In the genomic region with DNA sequence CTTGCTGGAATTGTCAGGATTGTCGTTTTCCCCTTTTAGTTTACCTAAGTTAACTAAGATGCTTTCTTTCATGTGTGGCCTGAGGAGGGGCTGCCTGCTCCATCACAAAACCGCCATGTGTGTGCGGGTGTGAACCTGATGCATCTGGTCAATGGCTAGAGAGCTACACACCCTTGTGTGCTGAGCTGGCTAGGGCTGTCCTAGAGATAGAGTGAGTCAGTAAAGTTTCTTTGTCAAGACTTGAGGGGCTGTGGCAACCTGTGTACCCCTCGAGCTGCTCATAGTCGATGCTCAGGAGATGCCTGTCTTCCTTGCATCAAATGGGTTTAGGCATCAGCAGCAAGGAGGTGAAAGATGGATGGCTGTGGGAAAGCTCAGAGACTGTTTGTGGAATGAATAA, we compare ENCODE assay signal across 15 mouse cellular contexts.
DNase-seq lines count a peak whose midpoint lies in the region; ATAC-seq and TF ChIP-seq lines count a peak whose summit lies in the region.
"Had no signal": no experiment of that assay in that cellular context is flagged by ENCODE, and none has a peak within 500 bp of the region (broad histone marks: within the 10 kb centered on the region; RNA-seq: fewer than 3 reads in every experiment).

No protein-coding gene starts in this region.

- no peak overlapping the region for H3K4me3 ChIP-seq in forebrain, embryonic 12.5 days (replicated peaks)
- no peak overlapping the region for H3K4me3 ChIP-seq in forebrain, postnatal 0 days (ENCODE audit: low read depth, low read length)
- no peak overlapping the region for H3K4me3 ChIP-seq in midbrain, embryonic 10.5 days
- H3K4me3 ChIP-seq in midbrain, embryonic 16.5 days (ENCODE audit: low read depth, low read length), result no peak overlapping the region
- H3K4me3 ChIP-seq in embryonic facial prominence, embryonic 10.5 days, result no peak overlapping the region
- H3K4me3 ChIP-seq in midbrain, embryonic 15.5 days, result no peak overlapping the region
- H3K4me3 ChIP-seq: megakaryocyte, embryonic 14.5 days had no signal

- no peak for ATAC-seq in forebrain, embryonic 12.5 days (ENCODE audit: low FRiP score)
- ATAC-seq in forebrain, postnatal 0 days, result no peak
- no peak for ATAC-seq in midbrain, embryonic 16.5 days
- ATAC-seq in midbrain, embryonic 15.5 days (replicated peaks), result no peak
- ATAC-seq in cerebellum, adult (ENCODE audit: insufficient number of reproducible peaks, low FRiP score, low TSS enrichment), result no peak
- ATAC-seq: lung, postnatal 0 days had no signal

- no peak for DNase-seq in forebrain, postnatal 0 days
- no peak for DNase-seq in midbrain, embryonic 10.5 days (ENCODE audit: low spot score)
- DNase-seq in embryonic facial prominence, embryonic 10.5 days (ENCODE audit: low spot score), result no peak
- DNase-seq in c-Kit-positive CD71-positive TER-119-positive erythroid progenitor cells, embryonic 14.5 days (ENCODE audit: low spot score), result no peak
- DNase-seq: adrenal gland, adult 2 months; cerebellum, postnatal 14 days; gastrocnemius, postnatal 36 days; liver; retina, postnatal 1 day had no signal

- WGBS in forebrain, embryonic 12.5 days, result 86% methylated on average over 5 of the region's 5 CpGs
- WGBS in forebrain, postnatal 0 days, result 86% methylated on average over 5 of the region's 5 CpGs
- 92% methylated on average over 5 of the region's 5 CpGs for WGBS in midbrain, embryonic 10.5 days
- 89% methylated on average over 5 of the region's 5 CpGs for WGBS in midbrain, embryonic 16.5 days
- 90% methylated on average over 5 of the region's 5 CpGs for WGBS in embryonic facial prominence, embryonic 10.5 days
- WGBS in midbrain, embryonic 15.5 days, result 89% methylated on average over 5 of the region's 5 CpGs

- H3K9me3 ChIP-seq in forebrain, embryonic 12.5 days, result no peaks in the 10 kb centered on the region
- H3K9me3 ChIP-seq in forebrain, postnatal 0 days (ENCODE audit: low read length), result no peaks in the 10 kb centered on the region
- no peaks in the 10 kb centered on the region for H3K9me3 ChIP-seq in midbrain, embryonic 10.5 days (replicated peaks)
- H3K9me3 ChIP-seq in midbrain, embryonic 16.5 days (replicated peaks; ENCODE audit: control insufficient read depth, low read length, poor library complexity, severe bottlenecking), result no peaks in the 10 kb centered on the region
- no peaks in the 10 kb centered on the region for H3K9me3 ChIP-seq in embryonic facial prominence, embryonic 10.5 days
- H3K9me3 ChIP-seq in midbrain, embryonic 15.5 days, result no peaks in the 10 kb centered on the region
- H3K9me3 ChIP-seq: megakaryocyte, embryonic 14.5 days had no signal

- no peak for TF ChIP-seq CTCF in forebrain, postnatal 0 days (IDR thresholded peaks at IDR 0.05; ENCODE audit: low read depth)

- H3K9ac ChIP-seq in forebrain, embryonic 12.5 days, result no peak overlapping the region
- H3K9ac ChIP-seq in forebrain, postnatal 0 days, result no peak overlapping the region
- H3K9ac ChIP-seq in midbrain, embryonic 16.5 days (ENCODE audit: low read depth, low read length), result no peak overlapping the region
- no peak overlapping the region for H3K9ac ChIP-seq in midbrain, embryonic 15.5 days

- peaks cover 59% of the 10 kb centered on the region for H3K4me1 ChIP-seq in forebrain, embryonic 12.5 days
- no peaks in the 10 kb centered on the region; the same call in 1 of the 2 replicates for H3K4me1 ChIP-seq in forebrain, postnatal 0 days (ENCODE audit: insufficient read depth)
- peaks cover 53% of the 10 kb centered on the region for H3K4me1 ChIP-seq in midbrain, embryonic 10.5 days
- H3K4me1 ChIP-seq in midbrain, embryonic 16.5 days (ENCODE audit: control insufficient read depth, insufficient read depth, low read length), result peaks cover 25% of the 10 kb centered on the region
- peaks cover 59% of the 10 kb centered on the region for H3K4me1 ChIP-seq in embryonic facial prominence, embryonic 10.5 days
- H3K4me1 ChIP-seq in midbrain, embryonic 15.5 days, result peaks cover 51% of the 10 kb centered on the region

- no peaks in the 10 kb centered on the region for H3K27me3 ChIP-seq in forebrain, embryonic 12.5 days
- H3K27me3 ChIP-seq in forebrain, postnatal 0 days (ENCODE audit: insufficient read depth, low read length), result no peaks in the 10 kb centered on the region
- H3K27me3 ChIP-seq in midbrain, embryonic 10.5 days (ENCODE audit: low read depth, poor library complexity, severe bottlenecking), result peaks cover 16% of the 10 kb centered on the region; the same call in 1 of the 2 replicates
- no peaks in the 10 kb centered on the region for H3K27me3 ChIP-seq in midbrain, embryonic 16.5 days (ENCODE audit: control insufficient read depth, insufficient read depth, low read depth, low read length)
- H3K27me3 ChIP-seq in embryonic facial prominence, embryonic 10.5 days (replicated peaks; ENCODE audit: low read depth, poor library complexity, severe bottlenecking), result no peaks in the 10 kb centered on the region
- H3K27me3 ChIP-seq in midbrain, embryonic 15.5 days (replicated peaks), result no peaks in the 10 kb centered on the region

- peaks cover 20% of the 10 kb centered on the region for H3K36me3 ChIP-seq in forebrain, embryonic 12.5 days (replicated peaks)
- peaks cover 2% of the 10 kb centered on the region; the same call in 1 of the 2 replicates for H3K36me3 ChIP-seq in forebrain, postnatal 0 days (ENCODE audit: insufficient read depth)
- H3K36me3 ChIP-seq in midbrain, embryonic 10.5 days, result peaks cover 54% of the 10 kb centered on the region
- peaks cover 9% of the 10 kb centered on the region for H3K36me3 ChIP-seq in midbrain, embryonic 16.5 days (ENCODE audit: control insufficient read depth, insufficient read depth, low read length)
- peaks cover 64% of the 10 kb centered on the region for H3K36me3 ChIP-seq in embryonic facial prominence, embryonic 10.5 days (replicated peaks)
- peaks cover 6% of the 10 kb centered on the region; the same call in 1 of the 2 replicates for H3K36me3 ChIP-seq in midbrain, embryonic 15.5 days (replicated peaks)

- peak overlapping the region; percentile 80 for H3K27ac ChIP-seq in forebrain, embryonic 12.5 days
- no peak overlapping the region for H3K27ac ChIP-seq in forebrain, postnatal 0 days (ENCODE audit: low read depth, low read length)
- H3K27ac ChIP-seq in midbrain, embryonic 10.5 days (replicated peaks), result 0 out of 2 replicates have a peak overlapping the region, but pooled peaks have one; percentile 15
- no peak overlapping the region for H3K27ac ChIP-seq in midbrain, embryonic 16.5 days (ENCODE audit: low read length)
- peak overlapping the region; percentile 80; the same call in 1 of the 2 replicates for H3K27ac ChIP-seq in embryonic facial prominence, embryonic 10.5 days (replicated peaks)
- H3K27ac ChIP-seq in midbrain, embryonic 15.5 days, result peak overlapping the region; percentile 71; the same call in 1 of the 2 replicates

- no peak overlapping the region for H3K4me2 ChIP-seq in forebrain, embryonic 12.5 days
- no peak overlapping the region for H3K4me2 ChIP-seq in forebrain, postnatal 0 days (ENCODE audit: low read depth)
- no peak overlapping the region for H3K4me2 ChIP-seq in midbrain, embryonic 16.5 days (ENCODE audit: low read length)
- no peak overlapping the region for H3K4me2 ChIP-seq in midbrain, embryonic 15.5 days

Comparison
In these comparisons a context has a peak if more than half of its experiments do, and no peak if none do; other contexts are left out.
1. H3K27ac ChIP-seq: peak in forebrain, embryonic 12.5 days (single experiment), midbrain, embryonic 10.5 days (single experiment), embryonic facial prominence, embryonic 10.5 days (single experiment) and midbrain, embryonic 15.5 days (single experiment); none in forebrain, postnatal 0 days (single experiment) and midbrain, embryonic 16.5 days (single experiment).